Mouse (Mus musculus) left cerebral cortex, postnatal 10 days (tissue): ENCODE data around the gene Rbms1. TPM values are rescaled to one million over a fixed set of nuclear protein-coding genes. Genes with fewer than 3 reads are reported as not detected.
A peak's percentile ranks its signal among the peaks of the same experiment; 100 is the strongest.

Experiments used
- DNase-seq, 2 experiments: peaks; one replicate each; pipeline ENCODE4 v3.0.0; 2021 to 2022; ENCODE audit warnings: low spot score in 2 of 2, mixed read lengths in 1 of 2; ENCODE audit errors: extremely low spot score in 1 of 2
- intact Hi-C: fragments of 180-260 bp; cut with DNase I; formaldehyde crosslinking; loops from one replicate; pipeline ENCODE4 v1.15.1; 2025
- total RNA-seq, 2 experiments: library from RNA; stranded (reverse); gene quantifications; 2 replicates each; pipeline ENCODE4 v1.2.3; 2021

Gene Rbms1
- total RNA-seq, 2 experiments from 2014 or later, result 24.9 to 30.4 TPM

- no peak for DNase-seq
- intact Hi-C loops, result no loop called here
Measured at GRCm38 (mm10) chr2:60863827-60864226, 99.2 kb downstream of the Rbms1 start.

GRCm38 (mm10) chr2:60862913-60863711 is 99.9 kb downstream of the Rbms1 start:
- intact Hi-C loops, result no loop called here
- no peak for DNase-seq

- intact Hi-C loops, result no loop called here
- DNase-seq, result no peak
Measured at GRCm38 (mm10) chr2:60858116-60858515, 104.9 kb downstream of the Rbms1 start.

GRCm38 (mm10) chr2:60856097-60856496 is 106.9 kb downstream of the Rbms1 start:
- intact Hi-C loops, result no loop called here
- DNase-seq, result no peak

GRCm38 (mm10) chr2:60855006-60855405 is 108.0 kb downstream of the Rbms1 start:
- intact Hi-C loops, result no loop called here
- peak in 1 of 2 experiments; percentile 61 for DNase-seq

GRCm38 (mm10) chr2:60851898-60852297 is 111.1 kb downstream of the Rbms1 start:
- DNase-seq, result no peak
- intact Hi-C loops, result no loop called here

GRCm38 (mm10) chr2:60851057-60851718 is 111.8 kb downstream of the Rbms1 start:
- no peak for DNase-seq
- intact Hi-C loops, result no loop called here

- DNase-seq, result no peak
- intact Hi-C loops, result no loop called here
Measured at GRCm38 (mm10) chr2:60848478-60848877, 114.5 kb downstream of the Rbms1 start.

GRCm38 (mm10) chr2:60847984-60848383 is 115.0 kb downstream of the Rbms1 start:
- DNase-seq, result no peak
- intact Hi-C loops, result no loop called here

GRCm38 (mm10) chr2:60845316-60845894 is 117.6 kb downstream of the Rbms1 start:
- intact Hi-C loops, result no loop called here

GRCm38 (mm10) chr2:60844259-60844658 is 118.7 kb downstream of the Rbms1 start:
- DNase-seq, result no peak
- intact Hi-C loops, result no loop called here

More at GRCm38 (mm10) chr2:60845316-60845894, 117.6 kb downstream of the Rbms1 start:
- no peak for DNase-seq

GRCm38 (mm10) chr2:60843633-60844032 is 119.4 kb downstream of the Rbms1 start:
- intact Hi-C loops, result no loop called here

GRCm38 (mm10) chr2:60842976-60843375 is 120.0 kb downstream of the Rbms1 start:
- intact Hi-C loops, result no loop called here
- DNase-seq, result no peak

More at GRCm38 (mm10) chr2:60843633-60844032, 119.4 kb downstream of the Rbms1 start:
- no peak for DNase-seq

GRCm38 (mm10) chr2:60840922-60841321 is 122.1 kb downstream of the Rbms1 start:
- no peak for DNase-seq
- intact Hi-C loops, result no loop called here

GRCm38 (mm10) chr2:60839498-60839897 is 123.5 kb downstream of the Rbms1 start:
- intact Hi-C loops, result no loop called here
- no peak for DNase-seq

- intact Hi-C loops, result no loop called here
- DNase-seq, result peak in 1 of 2 experiments; percentile 41
Measured at GRCm38 (mm10) chr2:60838856-60839255, 124.1 kb downstream of the Rbms1 start.

GRCm38 (mm10) chr2:60837616-60838015 is 125.4 kb downstream of the Rbms1 start:
- DNase-seq, result no peak
- intact Hi-C loops, result no loop called here

GRCm38 (mm10) chr2:60836237-60836636 is 126.8 kb downstream of the Rbms1 start:
- intact Hi-C loops, result no loop called here
- no peak for DNase-seq

GRCm38 (mm10) chr2:60834293-60834692 is 128.7 kb downstream of the Rbms1 start:
- intact Hi-C loops, result no loop called here
- no peak for DNase-seq

GRCm38 (mm10) chr2:60832254-60832653 is 130.7 kb downstream of the Rbms1 start:
- DNase-seq, result no peak
- intact Hi-C loops, result no loop called here
